Mouse (Mus musculus): ENCODE measurements at regions not wholly inside any gene's neighbourhood (a gene's known extent, or its start where the extent isn't known, plus 50 kb on each side); places are given as distances from the start of the nearest gene placed in this dataset.
A peak's percentile ranks its signal among the peaks of the same experiment; 100 is the strongest.

DNA sequence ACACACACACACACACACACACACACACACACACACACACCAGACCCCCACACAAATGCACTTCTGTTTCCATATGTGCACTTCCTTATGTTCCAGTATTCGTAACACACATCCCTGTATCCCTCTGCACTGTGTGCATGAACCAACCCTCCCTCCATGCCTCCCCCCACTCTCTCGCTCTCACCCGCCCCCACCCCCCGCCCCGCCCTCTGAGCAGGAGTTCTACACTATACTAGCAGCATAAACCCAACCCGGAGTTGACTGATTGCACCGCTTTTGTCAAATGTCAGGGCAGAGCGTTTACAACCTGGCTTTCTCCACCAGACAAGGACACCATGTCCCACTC, 81.5 kb upstream of the Zmiz1 start:
- Histone ChIP-seq H3K4me3 (ENCODE audit: low read depth, low read length) (peak overlapping the region; percentile 40), H3K27me3 (ENCODE audit: insufficient read depth, low read length) (no peaks in the 10 kb centered on the region), H3K36me3 (ENCODE audit: insufficient read depth) (no peaks in the 10 kb centered on the region), H3K27ac (ENCODE audit: low read depth, low read length) (peak overlapping the region; percentile 99), H3K4me1 (ENCODE audit: insufficient read depth) (peaks cover 19% of the 10 kb centered on the region), H3K9ac (peak overlapping the region; percentile 90), H3K9me3 (ENCODE audit: low read length) (no peaks in the 10 kb centered on the region), H3K4me2 (ENCODE audit: low read depth) (peak overlapping the region; percentile 86)
- DNase-seq = no peak
- peak; percentile 89 for ATAC-seq
- no peak for TF ChIP-seq CTCF (IDR thresholded peaks at IDR 0.05; ENCODE audit: low read depth)
- 1% methylated on average over 8 of the region's 8 CpGs for WGBS

DNA sequence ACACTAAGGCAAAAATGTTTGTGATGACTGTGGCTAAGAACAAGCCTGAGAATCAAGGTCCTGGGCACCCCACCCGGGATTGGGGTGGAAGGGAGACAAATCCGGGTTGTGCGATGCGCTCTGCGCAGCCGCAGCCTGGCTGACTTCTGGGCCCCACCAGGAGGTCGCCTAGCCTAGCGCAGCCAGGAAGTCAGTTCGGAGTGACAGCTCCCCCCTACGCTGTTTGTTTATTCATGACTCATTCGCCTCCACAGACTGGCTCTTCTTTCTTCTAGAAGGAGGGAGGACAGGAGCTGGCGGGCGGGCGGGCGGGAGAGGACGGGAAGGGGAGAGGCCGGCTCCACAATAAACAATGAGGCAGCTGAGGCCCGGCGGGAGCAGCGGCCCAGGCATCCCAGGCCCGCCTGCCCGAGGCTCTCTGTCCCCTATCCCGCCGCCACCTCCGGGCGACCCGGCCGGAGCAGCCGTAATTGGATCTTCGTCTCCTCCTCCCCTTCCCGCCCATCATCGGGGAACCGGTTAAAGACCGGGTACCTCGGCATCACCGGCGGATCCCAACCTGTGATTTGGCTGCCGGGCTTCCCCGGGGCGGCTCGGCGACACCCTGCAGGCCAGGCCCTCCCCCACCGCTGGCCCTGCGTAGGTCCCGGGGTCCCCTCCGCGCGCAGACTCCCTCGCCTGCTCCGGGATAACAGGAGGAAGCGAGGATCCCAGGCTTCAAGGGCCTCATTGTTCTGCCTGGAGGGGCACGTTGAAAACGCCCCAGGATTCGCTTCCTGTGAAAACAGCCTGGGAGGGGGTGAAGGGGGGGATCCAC, 80.9 kb upstream of the Zmiz1 start:
- Histone ChIP-seq H3K9ac (peak overlapping the region; percentile 90), H3K4me1 (ENCODE audit: insufficient read depth) (peaks cover 19% of the 10 kb centered on the region), H3K36me3 (ENCODE audit: insufficient read depth) (no peaks in the 10 kb centered on the region), H3K4me3 (ENCODE audit: low read depth, low read length) (peak overlapping the region; percentile 40), H3K9me3 (ENCODE audit: low read length) (no peaks in the 10 kb centered on the region), H3K27me3 (ENCODE audit: insufficient read depth, low read length) (no peaks in the 10 kb centered on the region), H3K27ac (ENCODE audit: low read depth, low read length) (peak overlapping the region; percentile 99), H3K4me2 (ENCODE audit: low read depth) (peak overlapping the region; percentile 86)
- peak; percentile 92 for DNase-seq
- 2% methylated on average over 53 of the region's 54 CpGs for WGBS
- peak; percentile 94 for ATAC-seq
- peak; percentile 26 for TF ChIP-seq CTCF (IDR thresholded peaks at IDR 0.05; ENCODE audit: low read depth)

- Histone ChIP-seq H3K27me3 (ENCODE audit: insufficient read depth, low read length) (no peaks in the 10 kb centered on the region), H3K4me1 (ENCODE audit: insufficient read depth) (peaks cover 19% of the 10 kb centered on the region), H3K9ac (peak overlapping the region; percentile 90), H3K4me3 (ENCODE audit: low read depth, low read length) (peak overlapping the region; percentile 40), H3K4me2 (ENCODE audit: low read depth) (peak overlapping the region; percentile 86), H3K9me3 (ENCODE audit: low read length) (no peaks in the 10 kb centered on the region), H3K27ac (ENCODE audit: low read depth, low read length) (peak overlapping the region; percentile 99), H3K36me3 (ENCODE audit: insufficient read depth) (no peaks in the 10 kb centered on the region)
- WGBS = 2% methylated on average over 13 of the region's 13 CpGs
- ATAC-seq (peak; percentile 14), DNase-seq (peak; percentile 70)
- no peak for TF ChIP-seq CTCF (IDR thresholded peaks at IDR 0.05; ENCODE audit: low read depth)
These were observed 80.2 kb upstream of the Zmiz1 start for GRCm38 (mm10) chr14:25378717-25379224.

GRCm38 (mm10) chr14:25383169-25383824, 75.7 kb upstream of the Zmiz1 start:
- no peaks in the 10 kb centered on the region for H3K36me3 ChIP-seq (ENCODE audit: insufficient read depth)
- peaks cover 11% of the 10 kb centered on the region for H3K4me1 ChIP-seq (ENCODE audit: insufficient read depth)
- H3K27me3 ChIP-seq (ENCODE audit: insufficient read depth, low read length) = no peaks in the 10 kb centered on the region
- DNase-seq = no peak
- ATAC-seq = no peak
- TF ChIP-seq CTCF (IDR thresholded peaks at IDR 0.05; ENCODE audit: low read depth) = no peak
- no peak overlapping the region for H3K4me3 ChIP-seq (ENCODE audit: low read depth, low read length)
- H3K27ac ChIP-seq (ENCODE audit: low read depth, low read length) = no peak overlapping the region
- H3K9me3 ChIP-seq (ENCODE audit: low read length) = no peaks in the 10 kb centered on the region
- no peak overlapping the region for H3K9ac ChIP-seq
- 88% methylated on average over 4 of the region's 4 CpGs for WGBS
- no peak overlapping the region for H3K4me2 ChIP-seq (ENCODE audit: low read depth)

DNA sequence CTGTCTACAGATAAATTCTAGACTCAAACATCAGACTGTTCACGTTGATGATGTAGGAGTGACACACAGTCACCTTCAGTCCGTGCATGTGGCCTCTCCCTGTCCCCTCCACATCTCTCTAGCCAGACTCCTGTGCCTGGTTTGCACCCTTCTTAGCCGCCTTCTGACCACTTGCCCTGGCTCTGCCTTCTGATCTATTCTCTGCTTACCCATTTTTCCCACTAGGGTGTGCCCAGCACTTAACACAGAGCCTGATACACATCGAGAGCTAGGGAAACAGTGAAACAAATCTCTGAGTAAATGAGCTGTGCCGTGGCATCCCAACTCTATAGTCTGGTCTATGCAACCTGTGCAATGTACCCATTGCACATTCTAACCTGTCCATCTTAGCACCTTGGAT, 73.3 kb upstream of the Zmiz1 start:
- ATAC-seq (no peak), DNase-seq (no peak)
- Histone ChIP-seq H3K36me3 (ENCODE audit: insufficient read depth) (no peaks in the 10 kb centered on the region), H3K4me1 (ENCODE audit: insufficient read depth) (0 out of 2 replicates have a peak, but pooled peaks cover 3% of the 10 kb centered on the region), H3K9me3 (ENCODE audit: low read length) (no peaks in the 10 kb centered on the region), H3K4me3 (ENCODE audit: low read depth, low read length) (no peak overlapping the region), H3K4me2 (ENCODE audit: low read depth) (no peak overlapping the region), H3K27me3 (ENCODE audit: insufficient read depth, low read length) (no peaks in the 10 kb centered on the region), H3K9ac (no peak overlapping the region), H3K27ac (ENCODE audit: low read depth, low read length) (no peak overlapping the region)
- WGBS = 65% methylated on average over 5 of the region's 5 CpGs
- no peak; the same call in 1 of the 2 replicates for TF ChIP-seq CTCF (IDR thresholded peaks at IDR 0.05; ENCODE audit: low read depth)

GRCm38 (mm10) chr14:25387780-25388179, 71.2 kb upstream of the Zmiz1 start:
- Histone ChIP-seq H3K4me3 (ENCODE audit: low read depth, low read length) (no peak overlapping the region), H3K36me3 (ENCODE audit: insufficient read depth) (no peaks in the 10 kb centered on the region), H3K4me2 (ENCODE audit: low read depth) (no peak overlapping the region), H3K4me1 (ENCODE audit: insufficient read depth) (0 out of 2 replicates have a peak, but pooled peaks cover 3% of the 10 kb centered on the region), H3K9ac (no peak overlapping the region), H3K27ac (ENCODE audit: low read depth, low read length) (no peak overlapping the region), H3K9me3 (ENCODE audit: low read length) (no peaks in the 10 kb centered on the region), H3K27me3 (ENCODE audit: insufficient read depth, low read length) (no peaks in the 10 kb centered on the region)
- DNase-seq (no peak), ATAC-seq (no peak)
- TF ChIP-seq CTCF (IDR thresholded peaks at IDR 0.05; ENCODE audit: low read depth) = no peak
- WGBS = 95% methylated on average over 4 of the region's 4 CpGs

DNA sequence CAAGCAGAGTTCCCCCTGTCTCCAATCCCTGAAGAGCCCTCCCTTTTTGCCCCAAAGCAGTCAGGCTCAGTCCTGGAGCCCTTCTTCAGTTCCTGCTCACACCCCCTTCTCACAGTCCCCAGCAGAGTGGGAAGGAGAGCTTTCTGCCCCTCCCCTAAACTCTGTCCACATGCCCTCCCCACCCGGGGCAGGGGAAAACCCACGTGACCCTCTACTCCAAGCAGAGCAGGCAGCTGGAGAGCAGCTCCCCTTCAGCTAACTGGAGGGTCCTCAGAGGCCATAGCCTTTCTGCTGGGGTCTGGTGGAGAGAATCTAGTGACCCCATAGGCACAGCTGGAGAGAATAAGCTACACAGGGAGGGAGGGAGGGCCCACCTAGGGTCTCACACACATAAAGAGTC, 69.7 kb upstream of the Zmiz1 start:
- no peaks in the 10 kb centered on the region for H3K9me3 ChIP-seq (ENCODE audit: low read length)
- TF ChIP-seq CTCF (IDR thresholded peaks at IDR 0.05; ENCODE audit: low read depth) = no peak
- H3K27me3 ChIP-seq (ENCODE audit: insufficient read depth, low read length) = no peaks in the 10 kb centered on the region
- no peaks in the 10 kb centered on the region for H3K36me3 ChIP-seq (ENCODE audit: insufficient read depth)
- 13% methylated on average over 2 of the region's 2 CpGs for WGBS
- no peak overlapping the region for H3K4me3 ChIP-seq (ENCODE audit: low read depth, low read length)
- DNase-seq (no peak), ATAC-seq (no peak)
- H3K4me2 ChIP-seq (ENCODE audit: low read depth) = no peak overlapping the region
- H3K4me1 ChIP-seq (ENCODE audit: insufficient read depth) = 0 out of 2 replicates have a peak, but pooled peaks cover 3% of the 10 kb centered on the region
- H3K9ac ChIP-seq = no peak overlapping the region
- H3K27ac ChIP-seq (ENCODE audit: low read depth, low read length) = no peak overlapping the region

Measured in forebrain, postnatal 0 days (tissue).